Mouse (Mus musculus): ENCODE measurements at regions not wholly inside any gene's neighbourhood (a gene's known extent, or its start where the extent isn't known, plus 50 kb on each side); places are given as distances from the start of the nearest gene placed in this dataset.

GRCm38 (mm10) chr7:115233850-115234436, 490.4 kb downstream of the Insc start:
- TF ChIP-seq NRF1 (IDR thresholded peaks at IDR 0.05; ENCODE audit: low read depth, low read length) (no peak), CHD1 (IDR thresholded peaks at IDR 0.05; ENCODE audit: low read depth, low read length) (no peak)

Measured in CH12.LX (cell line).